ENCODE assay signal across 16 mouse cellular contexts in genomic region chr19:29059688-29060087, GRCm38 (mm10). TPM values are rescaled to one million over a fixed set of nuclear protein-coding genes. Genes with fewer than 3 reads are reported as not detected.
DNase-seq lines count a peak whose midpoint lies in the region; ATAC-seq and TF ChIP-seq lines count a peak whose summit lies in the region.
"Had no signal": no experiment of that assay in that cellular context is flagged by ENCODE, and none has a peak within 500 bp of the region (broad histone marks: within the 10 kb centered on the region; RNA-seq: fewer than 3 reads in every experiment).

No protein-coding gene starts in this region.

- H3K27me3 ChIP-seq in kidney, postnatal 0 days (ENCODE audit: insufficient read depth, low read length), result no peaks in the 10 kb centered on the region
- H3K27me3 ChIP-seq in neural tube, embryonic 15.5 days (replicated peaks), result no peaks in the 10 kb centered on the region
- H3K27me3 ChIP-seq in thymus, adult 2 months (ENCODE audit: control insufficient read depth, insufficient read depth, low read length), result no peaks in the 10 kb centered on the region
- H3K27me3 ChIP-seq: limb, embryonic 13.5 days had no signal

- no peak for ATAC-seq in kidney, postnatal 0 days (replicated peaks; ENCODE audit: low FRiP score, low read depth)
- no peak for ATAC-seq in neural tube, embryonic 15.5 days (ENCODE audit: low FRiP score)

- H3K4me1 ChIP-seq in kidney, postnatal 0 days (replicated peaks; ENCODE audit: insufficient read depth, low read length), result no peaks in the 10 kb centered on the region
- H3K4me1 ChIP-seq in neural tube, embryonic 15.5 days, result peaks cover 6% of the 10 kb centered on the region; the same call in 1 of the 2 replicates
- peaks cover 4% of the 10 kb centered on the region for H3K4me1 ChIP-seq in thymus, adult 2 months (replicated peaks; ENCODE audit: control insufficient read depth, insufficient read depth, low read length)

- no peak overlapping the region for H3K27ac ChIP-seq in kidney, postnatal 0 days
- no peak overlapping the region for H3K27ac ChIP-seq in neural tube, embryonic 15.5 days (replicated peaks)
- no peak overlapping the region for H3K27ac ChIP-seq in thymus, adult 2 months (ENCODE audit: control insufficient read depth, insufficient read depth, low read length)
- H3K27ac ChIP-seq: heart, embryonic 10.5 days; hindbrain, embryonic 14.5 days; limb, embryonic 13.5 days had no signal

- no peaks in the 10 kb centered on the region for H3K36me3 ChIP-seq in kidney, postnatal 0 days (ENCODE audit: insufficient read depth, low read length)
- no peaks in the 10 kb centered on the region for H3K36me3 ChIP-seq in neural tube, embryonic 15.5 days
- H3K36me3 ChIP-seq in thymus, adult 2 months (ENCODE audit: control insufficient read depth, insufficient read depth, low read length), result no peaks in the 10 kb centered on the region
- H3K36me3 ChIP-seq: heart, embryonic 10.5 days; limb, embryonic 13.5 days had no signal

- H3K9ac ChIP-seq in kidney, postnatal 0 days (ENCODE audit: low read depth, low read length), result no peak overlapping the region
- no peak overlapping the region for H3K9ac ChIP-seq in neural tube, embryonic 15.5 days (replicated peaks)
- H3K9ac ChIP-seq: hindbrain, embryonic 14.5 days; limb, embryonic 13.5 days had no signal

- no peak overlapping the region for H3K4me2 ChIP-seq in kidney, postnatal 0 days (ENCODE audit: low read length)
- no peak overlapping the region for H3K4me2 ChIP-seq in neural tube, embryonic 15.5 days
- H3K4me2 ChIP-seq: hindbrain, embryonic 14.5 days; limb, embryonic 13.5 days had no signal

- DNase-seq in kidney, postnatal 0 days (ENCODE audit: low spot score), result no peak
- no peak for DNase-seq in kidney, adult 11 months
- DNase-seq in testis, postnatal 10 days (ENCODE audit: low spot score), result peak; percentile 42
- no peak for DNase-seq in testis, postnatal 14 days (ENCODE audit: low spot score)
- peak; percentile 39 for DNase-seq in R1 (ENCODE audit: low read depth, low spot score)
- no peak for DNase-seq in thymus, adult 2 months
- DNase-seq: adrenal gland, postnatal 25 days; cerebellum, postnatal 10 days; gastrocnemius, postnatal 14 days; heart, postnatal 14 days; spleen, adult 18-20 months had no signal

- peak; percentile 31; the same call in 1 of the 2 replicates for TF ChIP-seq CTCF in kidney, postnatal 0 days (IDR thresholded peaks at IDR 0.05; ENCODE audit: low read depth)
- no peak for TF ChIP-seq CTCF in thymus, adult 2 months (IDR thresholded peaks at IDR 0.05; ENCODE audit: borderline replicate concordance, control insufficient read depth, extremely low read depth, insufficient read depth, low read length, poor library complexity)

- WGBS in kidney, postnatal 0 days, result 87% methylated on average over 2 of the region's 2 CpGs
- WGBS in neural tube, embryonic 15.5 days, result 86% methylated on average over 2 of the region's 2 CpGs
- 90% methylated on average over 2 of the region's 2 CpGs for WGBS in thymus, adult 2 months

- H3K4me3 ChIP-seq in kidney, postnatal 0 days (replicated peaks; ENCODE audit: low read depth, low read length), result no peak overlapping the region
- H3K4me3 ChIP-seq in neural tube, embryonic 15.5 days (replicated peaks), result no peak overlapping the region
- no peak overlapping the region for H3K4me3 ChIP-seq in thymus, adult 2 months (ENCODE audit: control insufficient read depth, insufficient read depth, low read length)
- H3K4me3 ChIP-seq: heart, embryonic 10.5 days; limb, embryonic 13.5 days; megakaryocyte, embryonic 14.5 days had no signal

- H3K9me3 ChIP-seq in kidney, postnatal 0 days (replicated peaks; ENCODE audit: low read length), result no peaks in the 10 kb centered on the region
- no peaks in the 10 kb centered on the region for H3K9me3 ChIP-seq in neural tube, embryonic 15.5 days (replicated peaks)
- H3K9me3 ChIP-seq: heart, embryonic 10.5 days; limb, embryonic 13.5 days; megakaryocyte, embryonic 14.5 days had no signal

- TF ChIP-seq POLR2A in thymus, adult 2 months (IDR thresholded peaks at IDR 0.05; ENCODE audit: control insufficient read depth, extremely low read depth, insufficient read depth, low read length, poor library complexity), result no peak

RNA-seq across cellular contexts. Expression of gene Ak3, which starts 11.9 kb away (rescaled TPM):
- 105 and 115 TPM in 2 replicates for polyA plus RNA-seq in kidney, postnatal 0 days (2015; fragmentation: Nextera tagmentation; extraction: Ambion mirVana)
- polyA plus RNA-seq in neural tube, embryonic 15.5 days (2015; fragmentation: Nextera tagmentation; extraction: Ambion mirVana), result 66.1 and 69.8 TPM in 2 replicates
- polyA plus RNA-seq in thymus, adult 2 months (2012; rRNA removed), result 43.3 and 50.9 TPM in 2 replicates

RNA-seq across cellular contexts. Expression of gene Rcl1, which starts 41.5 kb away (rescaled TPM):
- polyA plus RNA-seq in kidney, postnatal 0 days (2015; fragmentation: Nextera tagmentation; extraction: Ambion mirVana), result 42.7 and 48.4 TPM in 2 replicates
- 41.0 and 49.0 TPM in 2 replicates for polyA plus RNA-seq in neural tube, embryonic 15.5 days (2015; fragmentation: Nextera tagmentation; extraction: Ambion mirVana)
- polyA plus RNA-seq in thymus, adult 2 months (2012; rRNA removed), result 14.4 and 20.4 TPM in 2 replicates

Comparison
In these comparisons a context has a peak if more than half of its experiments do, and no peak if none do; other contexts are left out.
1. DNase-seq: peak in testis, postnatal 10 days (single experiment) and R1 (single experiment); none in kidney, postnatal 0 days (single experiment), kidney, adult 11 months (single experiment), testis, postnatal 14 days (single experiment) and thymus, adult 2 months (single experiment).